Mouse (Mus musculus) adrenal gland, adult 2 months (tissue): ENCODE data around the gene Rnf220. TPM values are rescaled to one million over a fixed set of nuclear protein-coding genes. Genes with fewer than 3 reads are reported as not detected.

Experiments used
- DNase-seq: peaks from one replicate; pipeline ENCODE4 v3.0.0; 2021
- polyA plus RNA-seq: library from polyadenylated mRNA; depleted of rRNA; stranded (reverse); fragments of >200 nt; gene quantifications from 2 replicates; pipeline ENCODE4 v1.2.3, GENCODE M21; 2012
- total RNA-seq, 2 experiments: library from RNA; stranded (reverse); gene quantifications; 2 replicates each; pipeline ENCODE4 v1.2.3; 2021

Gene Rnf220
- total and polyA plus RNA-seq, 3 experiments: 79.4 to 119 (median 97.0) TPM

GRCm38 (mm10) chr4:117438064-117438463, 58.8 kb downstream of the Rnf220 start:
- no peak for DNase-seq

- no peak for DNase-seq
Measured at GRCm38 (mm10) chr4:117436995-117437660, 59.7 kb downstream of the Rnf220 start.

GRCm38 (mm10) chr4:117434336-117434735, 62.5 kb downstream of the Rnf220 start:
- no peak for DNase-seq

GRCm38 (mm10) chr4:117429604-117430003, 67.2 kb downstream of the Rnf220 start:
- DNase-seq: no peak

GRCm38 (mm10) chr4:117427540-117427939, 69.3 kb downstream of the Rnf220 start:
- no peak for DNase-seq

GRCm38 (mm10) chr4:117421077-117421476, 75.8 kb downstream of the Rnf220 start:
- DNase-seq: no peak

GRCm38 (mm10) chr4:117416827-117417226, 80.0 kb downstream of the Rnf220 start:
- no peak for DNase-seq

GRCm38 (mm10) chr4:117410049-117410410, 86.8 kb downstream of the Rnf220 start:
- DNase-seq: no peak

- no peak for DNase-seq
Measured at GRCm38 (mm10) chr4:117409144-117410048, 87.5 kb downstream of the Rnf220 start.

GRCm38 (mm10) chr4:117407945-117408344, 88.9 kb downstream of the Rnf220 start:
- DNase-seq: no peak

- DNase-seq: no peak
Measured at GRCm38 (mm10) chr4:117405999-117406398, 90.9 kb downstream of the Rnf220 start.

GRCm38 (mm10) chr4:117405211-117405610, 91.6 kb downstream of the Rnf220 start:
- no peak for DNase-seq

- no peak for DNase-seq
Measured at GRCm38 (mm10) chr4:117403411-117403810, 93.4 kb downstream of the Rnf220 start.

GRCm38 (mm10) chr4:117397128-117397527, 99.7 kb downstream of the Rnf220 start:
- no peak for DNase-seq

GRCm38 (mm10) chr4:117393027-117393426, 103.8 kb downstream of the Rnf220 start:
- no peak for DNase-seq

GRCm38 (mm10) chr4:117392391-117392790, 104.5 kb downstream of the Rnf220 start:
- DNase-seq: no peak

GRCm38 (mm10) chr4:117391966-117392365, 104.9 kb downstream of the Rnf220 start:
- no peak for DNase-seq

GRCm38 (mm10) chr4:117390850-117391795, 105.7 kb downstream of the Rnf220 start:
- DNase-seq: no peak

GRCm38 (mm10) chr4:117389264-117390054, 107.4 kb downstream of the Rnf220 start:
- peak; percentile 10 for DNase-seq

GRCm38 (mm10) chr4:117385247-117385646, 111.6 kb downstream of the Rnf220 start:
- DNase-seq: no peak

- peak; percentile 10 for DNase-seq
Measured at GRCm38 (mm10) chr4:117381846-117382245, 115.0 kb downstream of the Rnf220 start.
